Mouse (Mus musculus) kidney, adult 2 months (tissue): ENCODE measurements at regions not wholly inside any gene's neighbourhood (a gene's known extent, or its start where the extent isn't known, plus 50 kb on each side); places are given as distances from the start of the nearest gene placed in this dataset.

Experiments used
- CTCF ChIP-seq: fragments of 200-500 bp; conservative IDR thresholded peaks from 2 replicates; pipeline ENCODE4 v1.5.1; 2011; ENCODE audit warnings: low read depth, mild to moderate bottlenecking, control low read depth, low read length, moderate library complexity, mixed read lengths; ENCODE audit not compliant: insufficient read depth, insufficient read length
- POLR2A ChIP-seq: fragments of 200-500 bp; IDR thresholded peaks from one replicate; pipeline ENCODE4 v1.6.1; 2011; ENCODE audit warnings: low read depth, low read length, control low read depth

- no peak for TF ChIP-seq POLR2A
- TF ChIP-seq CTCF, result no peak
These were observed 167.4 kb upstream of the Fam92a start for GRCm38 (mm10) chr4:12339236-12339635.
